Comparison of ENCODE assay signal across 10 mouse cellular contexts in genomic region chr9:70842300-70842941, GRCm38 (mm10).
DNase-seq lines count a peak whose midpoint lies in the region; ATAC-seq and TF ChIP-seq lines count a peak whose summit lies in the region.
"Had no signal": no experiment of that assay in that cellular context is flagged by ENCODE, and none has a peak within 500 bp of the region (broad histone marks: within the 10 kb centered on the region; RNA-seq: fewer than 3 reads in every experiment).

No protein-coding gene starts in this region.

- H3K27me3 ChIP-seq in heart, embryonic 12.5 days (replicated peaks) = no peaks in the 10 kb centered on the region
- no peaks in the 10 kb centered on the region for H3K27me3 ChIP-seq in stomach, embryonic 15.5 days (replicated peaks)
- H3K27me3 ChIP-seq: midbrain, embryonic 12.5 days had no signal

- H3K4me1 ChIP-seq in heart, embryonic 12.5 days (replicated peaks) = peaks cover 52% of the 10 kb centered on the region
- peaks cover 19% of the 10 kb centered on the region for H3K4me1 ChIP-seq in stomach, embryonic 15.5 days
- H3K4me1 ChIP-seq: midbrain, embryonic 12.5 days had no signal

- TF ChIP-seq CTCF in left cerebral cortex, adult 2 months (IDR thresholded peaks at IDR 0.05) = no peak

- no peak for ATAC-seq in heart, embryonic 12.5 days (ENCODE audit: insufficient number of reproducible peaks, low FRiP score)
- ATAC-seq in stomach, embryonic 15.5 days (ENCODE audit: insufficient read depth, low FRiP score, low read depth) = 0 out of 2 replicates have a peak, but pooled peaks have one; percentile 28
- no peak for ATAC-seq in CD4-positive, CD25-positive, alpha-beta regulatory T cell, adult 4 months

- no peaks in the 10 kb centered on the region for H3K9me3 ChIP-seq in heart, embryonic 12.5 days (replicated peaks)
- H3K9me3 ChIP-seq in stomach, embryonic 15.5 days = no peaks in the 10 kb centered on the region
- H3K9me3 ChIP-seq: hindbrain, embryonic 10.5 days; midbrain, embryonic 12.5 days had no signal

- no peak overlapping the region for H3K4me2 ChIP-seq in heart, embryonic 12.5 days
- no peak overlapping the region for H3K4me2 ChIP-seq in stomach, embryonic 15.5 days
- H3K4me2 ChIP-seq: midbrain, embryonic 12.5 days had no signal

- H3K4me3 ChIP-seq in left cerebral cortex, adult 2 months = no peak overlapping the region
- no peak overlapping the region for H3K4me3 ChIP-seq in heart, embryonic 12.5 days
- no peak overlapping the region for H3K4me3 ChIP-seq in stomach, embryonic 15.5 days (replicated peaks)
- H3K4me3 ChIP-seq: hindbrain, embryonic 10.5 days; midbrain, embryonic 12.5 days had no signal

- DNase-seq in left cerebral cortex, adult 2 months (ENCODE audit: extremely low spot score in 1 of 2, low spot score in 2 of 2) = no peak
- no peak for DNase-seq in left cerebral cortex, adult 11 months (ENCODE audit: low spot score)
- peak; percentile 47 to 72 for DNase-seq in lung, adult 18-20 months
- DNase-seq in embryo, embryonic 10.5 days (ENCODE audit: low spot score) = no peak
- no peak for DNase-seq in thymus, adult 18-20 months

- H3K9ac ChIP-seq in heart, embryonic 12.5 days = no peak overlapping the region
- no peak overlapping the region for H3K9ac ChIP-seq in stomach, embryonic 15.5 days
- H3K9ac ChIP-seq: midbrain, embryonic 12.5 days had no signal

- H3K36me3 ChIP-seq in heart, embryonic 12.5 days = no peaks in the 10 kb centered on the region
- no peaks in the 10 kb centered on the region for H3K36me3 ChIP-seq in stomach, embryonic 15.5 days
- H3K36me3 ChIP-seq: hindbrain, embryonic 10.5 days; midbrain, embryonic 12.5 days had no signal

- 58% methylated on average over 5 of the region's 6 CpGs for WGBS in heart, embryonic 12.5 days
- WGBS in stomach, embryonic 15.5 days = 52% methylated on average over 4 of the region's 6 CpGs

- H3K27ac ChIP-seq in left cerebral cortex, adult 2 months = peak overlapping the region; percentile 67; the same call in 1 of the 2 replicates
- H3K27ac ChIP-seq in heart, embryonic 12.5 days (ENCODE audit: poor library complexity, severe bottlenecking) = peak overlapping the region; percentile 84
- peak overlapping the region; percentile 82 for H3K27ac ChIP-seq in stomach, embryonic 15.5 days
- H3K27ac ChIP-seq: hindbrain, embryonic 10.5 days; midbrain, embryonic 12.5 days had no signal

- intact Hi-C loops in left cerebral cortex, adult 2 months (cut with DNase I) = no loop called here

Comparison
In these comparisons a context has a peak if more than half of its experiments do, and no peak if none do; other contexts are left out.
1. DNase-seq: peak in lung, adult 18-20 months (2 of 2); none in left cerebral cortex, adult 2 months (0 of 2), left cerebral cortex, adult 11 months (single experiment), embryo, embryonic 10.5 days (single experiment) and thymus, adult 18-20 months (0 of 2).
2. Peak in every context shown above with its lines, with median percentiles within 50 percentile points of each other: H3K27ac ChIP-seq.